Mouse (Mus musculus) testis, adult 2 months (tissue): Measurements from ENCODE around the gene Gabra5.

Experiments
- CTCF ChIP-seq: fragments of 200-500 bp; IDR thresholded peaks from 2 replicates; pipeline ENCODE4 v1.5.1; 2012; ENCODE audit warnings: low read depth, mild to moderate bottlenecking, inconsistent platforms, low read length, moderate library complexity; ENCODE audit not compliant: control insufficient read depth, insufficient read depth, insufficient replicate concordance
- POLR2A ChIP-seq: fragments of 200-500 bp; IDR thresholded peaks from 2 replicates; pipeline ENCODE4 v1.6.1; 2012; ENCODE audit warnings: low read depth, mild to moderate bottlenecking, inconsistent platforms, low read length, moderate library complexity; ENCODE audit not compliant: control insufficient read depth

GRCm38 (mm10) chr7:57412896-57413295, 97.0 kb downstream of the Gabra5 start:
- TF ChIP-seq CTCF (no peak), POLR2A (no peak)
